Mouse (Mus musculus): ENCODE data around the gene Wipf1.
A peak's percentile ranks its signal among the peaks of the same experiment; 100 is the strongest.
"Not testable (repeated sequence)": the region's sequence is repeated elsewhere in the genome, so short reads cannot be mapped to it uniquely, and the experiment has no call there.

Gene Wipf1

GRCm38 (mm10) chr2:73529356-73530330 is at the start of gene Wipf1:
TSS of gene Wipf1 (minus strand) at chr2:73529734.
- DNase-seq (ENCODE audit: low spot score) = peak; percentile 42

- no peak for DNase-seq (ENCODE audit: low spot score)
Observed at GRCm38 (mm10) chr2:73579168-73579567, 49.6 kb upstream of the Wipf1 start.

GRCm38 (mm10) chr2:73574418-73574817 is 44.9 kb upstream of the Wipf1 start:
- DNase-seq (ENCODE audit: low spot score) = no peak

GRCm38 (mm10) chr2:73573556-73573955 is 44.0 kb upstream of the Wipf1 start:
- no peak for DNase-seq (ENCODE audit: low spot score)

GRCm38 (mm10) chr2:73572539-73573372 is 43.2 kb upstream of the Wipf1 start:
- DNase-seq (ENCODE audit: low spot score) = peak; percentile 67

GRCm38 (mm10) chr2:73571901-73572300 is 42.4 kb upstream of the Wipf1 start:
- DNase-seq (ENCODE audit: low spot score) = no peak

GRCm38 (mm10) chr2:73571304-73571703 is 41.8 kb upstream of the Wipf1 start:
- DNase-seq (ENCODE audit: low spot score) = no peak

- peak; percentile 69 for DNase-seq (ENCODE audit: low spot score)
Observed at GRCm38 (mm10) chr2:73566989-73567605, 37.6 kb upstream of the Wipf1 start.

- DNase-seq (ENCODE audit: low spot score) = no peak
Observed at GRCm38 (mm10) chr2:73566162-73566561, 36.6 kb upstream of the Wipf1 start.

- DNase-seq (ENCODE audit: low spot score) = no peak
Observed at GRCm38 (mm10) chr2:73563690-73564089, 34.2 kb upstream of the Wipf1 start.

GRCm38 (mm10) chr2:73562656-73563055 is 33.1 kb upstream of the Wipf1 start:
- no peak for DNase-seq (ENCODE audit: low spot score)

- no peak for DNase-seq (ENCODE audit: low spot score)
Observed at GRCm38 (mm10) chr2:73561665-73562063, 32.1 kb upstream of the Wipf1 start.

- DNase-seq (ENCODE audit: low spot score) = no peak
Observed at GRCm38 (mm10) chr2:73560899-73561664, 31.5 kb upstream of the Wipf1 start.

- DNase-seq (ENCODE audit: low spot score) = no peak
Observed at GRCm38 (mm10) chr2:73560445-73560844, 30.9 kb upstream of the Wipf1 start.

GRCm38 (mm10) chr2:73557956-73558355 is 28.4 kb upstream of the Wipf1 start:
- no peak for DNase-seq (ENCODE audit: low spot score)

- not testable (repeated sequence) for DNase-seq (ENCODE audit: low spot score)
Observed at GRCm38 (mm10) chr2:73557061-73557460, 27.5 kb upstream of the Wipf1 start.

- DNase-seq (ENCODE audit: low spot score) = no peak
Observed at GRCm38 (mm10) chr2:73554389-73554788, 24.9 kb upstream of the Wipf1 start.

GRCm38 (mm10) chr2:73552926-73553325 is 23.4 kb upstream of the Wipf1 start:
- no peak for DNase-seq (ENCODE audit: low spot score)

GRCm38 (mm10) chr2:73550725-73551124 is 21.2 kb upstream of the Wipf1 start:
- DNase-seq (ENCODE audit: low spot score) = peak; percentile 75

GRCm38 (mm10) chr2:73548542-73548941 is 19.0 kb upstream of the Wipf1 start:
- no peak for DNase-seq (ENCODE audit: low spot score)

- peak; percentile 69 for DNase-seq (ENCODE audit: low spot score)
Observed at GRCm38 (mm10) chr2:73547256-73547655, 17.7 kb upstream of the Wipf1 start.

Measured in adipocyte (in vitro differentiated cells).